Mouse (Mus musculus) stomach, postnatal 0 days (tissue): ENCODE results near the gene Tm2d3. TPM values are rescaled to one million over a fixed set of nuclear protein-coding genes. Genes with fewer than 3 reads are reported as not detected.
A peak's percentile ranks its signal among the peaks of the same experiment; 100 is the strongest.

Experiments
- ATAC-seq: fragments of 200-750 bp; cut with Nextera tagmentation; 2 replicates; pipeline ENCODE4 v1.8.0; 2017; ENCODE audit not compliant: low FRiP score, low TSS enrichment
- DNase-seq: peaks from one replicate; pipeline ENCODE4 v3.0.0-alpha.2; 2016; ENCODE audit warnings: low spot score
- H3K27ac ChIP-seq: fragments of 300-500 bp; sonication (generic); replicated peaks from 2 replicates; pipeline ENCODE4 v1.5.1; 2014; ENCODE audit warnings: mild to moderate bottlenecking, control low read depth
- H3K27me3 ChIP-seq: fragments of 300-500 bp; sonication (generic); 2 replicates; pipeline ENCODE4 v1.6.1; 2014; ENCODE audit warnings: low read length; ENCODE audit not compliant: control insufficient read depth, insufficient read depth
- H3K36me3 ChIP-seq: fragments of 300-500 bp; sonication (generic); 2 replicates; pipeline ENCODE4 v1.6.1; 2014; ENCODE audit warnings: low read length, mixed read lengths; ENCODE audit not compliant: control insufficient read depth, insufficient read depth
- H3K4me1 ChIP-seq: fragments of 300-500 bp; sonication (generic); replicated peaks from 2 replicates; pipeline ENCODE4 v1.6.1; 2014; ENCODE audit warnings: antibody characterized with exemption; ENCODE audit not compliant: control insufficient read depth, insufficient read depth
- H3K4me2 ChIP-seq: fragments of 300-500 bp; sonication (generic); replicated peaks from 2 replicates; pipeline ENCODE4 v1.6.1; 2014; ENCODE audit warnings: low read depth, mild to moderate bottlenecking, control low read depth, moderate library complexity
- H3K4me3 ChIP-seq: fragments of 300-500 bp; sonication (generic); 2 replicates; pipeline ENCODE4 v1.5.1; 2014; ENCODE audit warnings: low read depth, low read length, control low read depth
- H3K9ac ChIP-seq: fragments of 300-500 bp; sonication (generic); 2 replicates; pipeline ENCODE4 v1.6.1; 2014; ENCODE audit warnings: mild to moderate bottlenecking, low read length, control low read depth, mixed read lengths
- H3K9me3 ChIP-seq: fragments of 300-500 bp; sonication (generic); 2 replicates; pipeline ENCODE4 v1.6.1; 2016; ENCODE audit warnings: low read length; ENCODE audit not compliant: control insufficient read depth
- CTCF ChIP-seq: IDR thresholded peaks from 2 replicates; pipeline ENCODE4 v1.5.1; 2016; ENCODE audit warnings: antibody characterized with exemption, low read depth, mild to moderate bottlenecking, moderate library complexity
- EP300 ChIP-seq: optimal IDR thresholded peaks from 2 replicates; pipeline ENCODE3; 2016; ENCODE audit warnings: antibody characterized with exemption
- WGBS: fragments of 180-500 bp; shearing (Covaris S2); extraction: QIAGEN DNeasy Blood & Tissue Kit; methylation state at CpG from one replicate; pipeline ENCODE4 v1.1.7; 2014; 5-methylcytosine and 5-hydroxymethylcytosine counted together
- polyA plus RNA-seq: library from polyadenylated mRNA; unstranded; fragments of >200 nt; fragmentation: Nextera tagmentation; extraction: Ambion mirVana; gene quantifications from 2 replicates; pipeline ENCODE4 v1.2.1, GENCODE M21; 2015

The Tm2d3 gene
- 68.3 and 73.8 TPM in 2 replicates for polyA plus RNA-seq

GRCm38 (mm10) chr7:65690869-65691268 is at the start of gene Tm2d3:
TSS of gene Tm2d3 (plus strand) at chr7:65691169.
- no peaks in the 10 kb centered on the region for H3K9me3 ChIP-seq
- 87% methylated on average over 7 of the region's 7 CpGs for WGBS
- no peak within 1 kb of the TSS for H3K4me3 ChIP-seq
- H3K27me3 ChIP-seq = no peaks in the 10 kb centered on the region
- no peak for DNase-seq
- TF ChIP-seq EP300 (no peak), CTCF (no peak)
- no peak within 1 kb of the TSS for H3K27ac ChIP-seq
- no peaks in the 10 kb centered on the region for H3K4me1 ChIP-seq
- no peak within 1 kb of the TSS for H3K4me2 ChIP-seq
- H3K9ac ChIP-seq = no peak within 1 kb of the TSS
- ATAC-seq = no peak
- H3K36me3 ChIP-seq = no peaks in the 10 kb centered on the region

GRCm38 (mm10) chr7:65642371-65643304 is 48.3 kb upstream of the Tm2d3 start:
- ATAC-seq (no peak), DNase-seq (no peak)
- H3K9me3 ChIP-seq = no peaks in the 10 kb centered on the region
- no peaks in the 10 kb centered on the region for H3K27me3 ChIP-seq
- TF ChIP-seq EP300 = no peak
- TF ChIP-seq CTCF = peak; percentile 78
- H3K36me3 ChIP-seq = no peaks in the 10 kb centered on the region
- H3K4me3 ChIP-seq = no peak overlapping the region
- no peak overlapping the region for H3K9ac ChIP-seq
- no peak overlapping the region for H3K4me2 ChIP-seq
- 68% methylated on average over 6 of the region's 6 CpGs for WGBS
- H3K4me1 ChIP-seq = no peaks in the 10 kb centered on the region
- no peak overlapping the region for H3K27ac ChIP-seq

GRCm38 (mm10) chr7:65643861-65644421 is 47.0 kb upstream of the Tm2d3 start:
- Histone ChIP-seq H3K4me1 (no peaks in the 10 kb centered on the region), H3K27ac (no peak overlapping the region), H3K27me3 (no peaks in the 10 kb centered on the region), H3K36me3 (no peaks in the 10 kb centered on the region; the same call in 1 of the 2 replicates), H3K4me2 (peak overlapping the region; percentile 94; the same call in 1 of the 2 replicates), H3K4me3 (0 out of 2 replicates have a peak overlapping the region, but pooled peaks have one; percentile 66), H3K9me3 (no peaks in the 10 kb centered on the region), H3K9ac (no peak overlapping the region)
- TF ChIP-seq EP300 = no peak
- TF ChIP-seq CTCF = peak; percentile 26; the same call in 1 of the 2 replicates
- 17% methylated on average over 6 of the region's 6 CpGs for WGBS
- DNase-seq (no peak), ATAC-seq (no peak)

- DNase-seq = peak; percentile 98
- Histone ChIP-seq H3K27me3 (no peaks in the 10 kb centered on the region), H3K27ac (peak within 1 kb of the TSS; percentile 76), H3K4me3 (peak within 1 kb of the TSS; percentile 66), H3K9me3 (no peaks in the 10 kb centered on the region), H3K4me1 (no peaks in the 10 kb centered on the region), H3K4me2 (peak within 1 kb of the TSS; percentile 94), H3K36me3 (no peaks in the 10 kb centered on the region; the same call in 1 of the 2 replicates), H3K9ac (peak within 1 kb of the TSS; percentile 75)
- under 1% methylated on average over 51 of the region's 64 CpGs for WGBS
- peak; percentile 98 for ATAC-seq
- TF ChIP-seq EP300 = no peak
- TF ChIP-seq CTCF = peak; percentile 55; the same call in 1 of the 2 replicates
Measured at GRCm38 (mm10) chr7:65644643-65645351, 46.2 kb upstream of the Tm2d3 start, which contains the start of gene Tarsl2. TSS of gene Tarsl2 (plus strand) at chr7:65644898.

- 86% methylated on average over 8 of the region's 8 CpGs for WGBS
- no peaks in the 10 kb centered on the region for H3K27me3 ChIP-seq
- ATAC-seq (no peak), DNase-seq (no peak)
- H3K36me3 ChIP-seq = no peaks in the 10 kb centered on the region; the same call in 1 of the 2 replicates
- H3K27ac ChIP-seq = no peak overlapping the region
- no peak overlapping the region for H3K4me3 ChIP-seq
- H3K4me1 ChIP-seq = no peaks in the 10 kb centered on the region
- H3K9ac ChIP-seq = no peak overlapping the region
- no peaks in the 10 kb centered on the region for H3K9me3 ChIP-seq
- TF ChIP-seq CTCF (no peak), EP300 (no peak)
- no peak overlapping the region for H3K4me2 ChIP-seq
Measured at GRCm38 (mm10) chr7:65645996-65646395, 45.0 kb upstream of the Tm2d3 start.
